Mouse (Mus musculus): ENCODE measurements around the gene Cdc37. TPM values are rescaled to one million over a fixed set of nuclear protein-coding genes. Genes with fewer than 3 reads are reported as not detected.

Cdc37 gene
- polyA plus RNA-seq, 1 experiment from 2014 or later = 165 TPM

- no peaks in the 10 kb centered on the region for H3K27me3 ChIP-seq (replicated peaks; ENCODE audit: insufficient read depth, low read length)
- H3K4me2 ChIP-seq (replicated peaks; ENCODE audit: low read depth, low read length) = no peak overlapping the region
- ATAC-seq (no peak), DNase-seq (ENCODE audit: low spot score) (no peak)
- no peak overlapping the region for H3K27ac ChIP-seq (ENCODE audit: low read length)
- H3K4me1 ChIP-seq (ENCODE audit: insufficient read depth, low read depth, low read length) = no peaks in the 10 kb centered on the region
- H3K9ac ChIP-seq (replicated peaks; ENCODE audit: low read depth) = no peak overlapping the region
- H3K36me3 ChIP-seq (ENCODE audit: insufficient read depth, low read length) = peaks cover 10% of the 10 kb centered on the region
- 87% methylated on average over 8 of the region's 8 CpGs for WGBS
- TF ChIP-seq CTCF (IDR thresholded peaks at IDR 0.05) (no peak), EP300 (IDR thresholded peaks at IDR 0.05) (no peak)
- H3K4me3 ChIP-seq (ENCODE audit: low read depth, low read length) = no peak overlapping the region
- H3K9me3 ChIP-seq (ENCODE audit: low read length) = no peaks in the 10 kb centered on the region
These were observed 34.7 kb downstream of the Cdc37 start for GRCm38 (mm10) chr9:21115105-21115504.

GRCm38 (mm10) chr9:21114190-21114589 is 35.6 kb downstream of the Cdc37 start:
- H3K27me3 ChIP-seq (replicated peaks; ENCODE audit: insufficient read depth, low read length) = no peaks in the 10 kb centered on the region
- H3K4me1 ChIP-seq (ENCODE audit: insufficient read depth, low read depth, low read length) = no peaks in the 10 kb centered on the region
- 79% methylated on average over 7 of the region's 7 CpGs for WGBS
- no peak overlapping the region for H3K27ac ChIP-seq (ENCODE audit: low read length)
- TF ChIP-seq EP300 (IDR thresholded peaks at IDR 0.05) = no peak
- no peak for TF ChIP-seq CTCF (IDR thresholded peaks at IDR 0.05)
- H3K9me3 ChIP-seq (ENCODE audit: low read length) = no peaks in the 10 kb centered on the region
- H3K9ac ChIP-seq (replicated peaks; ENCODE audit: low read depth) = no peak overlapping the region
- H3K4me2 ChIP-seq (replicated peaks; ENCODE audit: low read depth, low read length) = no peak overlapping the region
- peaks cover 10% of the 10 kb centered on the region for H3K36me3 ChIP-seq (ENCODE audit: insufficient read depth, low read length)
- no peak for ATAC-seq
- no peak overlapping the region for H3K4me3 ChIP-seq (ENCODE audit: low read depth, low read length)
- no peak for DNase-seq (ENCODE audit: low spot score)

- DNase-seq (ENCODE audit: low spot score) = no peak
These were observed 36.0 kb downstream of the Cdc37 start for GRCm38 (mm10) chr9:21113751-21114150.

GRCm38 (mm10) chr9:21107607-21108237 is 42.1 kb downstream of the Cdc37 start:
- no peak for TF ChIP-seq CTCF (IDR thresholded peaks at IDR 0.05)
- Histone ChIP-seq H3K36me3 (ENCODE audit: insufficient read depth, low read length) (no peaks in the 10 kb centered on the region), H3K27me3 (replicated peaks; ENCODE audit: insufficient read depth, low read length) (no peaks in the 10 kb centered on the region), H3K4me2 (replicated peaks; ENCODE audit: low read depth, low read length) (no peak overlapping the region), H3K9ac (replicated peaks; ENCODE audit: low read depth) (no peak overlapping the region), H3K27ac (ENCODE audit: low read length) (no peak overlapping the region), H3K4me3 (ENCODE audit: low read depth, low read length) (no peak overlapping the region), H3K9me3 (ENCODE audit: low read length) (no peaks in the 10 kb centered on the region), H3K4me1 (ENCODE audit: insufficient read depth, low read depth, low read length) (no peaks in the 10 kb centered on the region)
- ATAC-seq (no peak), DNase-seq (ENCODE audit: low spot score) (no peak)
- WGBS = 44% methylated on average over 23 of the region's 23 CpGs

More at GRCm38 (mm10) chr9:21113751-21114150, 36.0 kb downstream of the Cdc37 start:
- H3K4me2 ChIP-seq (replicated peaks; ENCODE audit: low read depth, low read length) = no peak overlapping the region
- no peaks in the 10 kb centered on the region for H3K4me1 ChIP-seq (ENCODE audit: insufficient read depth, low read depth, low read length)
- TF ChIP-seq CTCF (IDR thresholded peaks at IDR 0.05) = no peak
- TF ChIP-seq EP300 (IDR thresholded peaks at IDR 0.05) = no peak
- H3K27ac ChIP-seq (ENCODE audit: low read length) = no peak overlapping the region
- no peaks in the 10 kb centered on the region for H3K27me3 ChIP-seq (replicated peaks; ENCODE audit: insufficient read depth, low read length)
- no peaks in the 10 kb centered on the region for H3K9me3 ChIP-seq (ENCODE audit: low read length)
- no peak overlapping the region for H3K4me3 ChIP-seq (ENCODE audit: low read depth, low read length)
- H3K9ac ChIP-seq (replicated peaks; ENCODE audit: low read depth) = no peak overlapping the region
- 88% methylated on average over 6 of the region's 6 CpGs for WGBS
- peaks cover 10% of the 10 kb centered on the region for H3K36me3 ChIP-seq (ENCODE audit: insufficient read depth, low read length)
- ATAC-seq = no peak

GRCm38 (mm10) chr9:21105760-21106564 is 43.8 kb downstream of the Cdc37 start:
- no peaks in the 10 kb centered on the region for H3K27me3 ChIP-seq (replicated peaks; ENCODE audit: insufficient read depth, low read length)
- WGBS = 76% methylated on average over 5 of the region's 5 CpGs
- DNase-seq (ENCODE audit: low spot score) = no peak
- ATAC-seq = no peak
- H3K27ac ChIP-seq (ENCODE audit: low read length) = no peak overlapping the region
- TF ChIP-seq CTCF (IDR thresholded peaks at IDR 0.05) = no peak
- no peak for TF ChIP-seq EP300 (IDR thresholded peaks at IDR 0.05)
- no peaks in the 10 kb centered on the region for H3K9me3 ChIP-seq (ENCODE audit: low read length)
- no peak overlapping the region for H3K4me3 ChIP-seq (ENCODE audit: low read depth, low read length)
- no peak overlapping the region for H3K9ac ChIP-seq (replicated peaks; ENCODE audit: low read depth)
- no peak overlapping the region for H3K4me2 ChIP-seq (replicated peaks; ENCODE audit: low read depth, low read length)
- H3K4me1 ChIP-seq (ENCODE audit: insufficient read depth, low read depth, low read length) = no peaks in the 10 kb centered on the region
- H3K36me3 ChIP-seq (ENCODE audit: insufficient read depth, low read length) = no peaks in the 10 kb centered on the region

GRCm38 (mm10) chr9:21104814-21105213 is 45.0 kb downstream of the Cdc37 start:
- H3K4me3 ChIP-seq (ENCODE audit: low read depth, low read length) = no peak overlapping the region

More at GRCm38 (mm10) chr9:21104814-21105213, 45.0 kb downstream of the Cdc37 start:
- 89% methylated on average over 6 of the region's 6 CpGs for WGBS
- H3K36me3 ChIP-seq (ENCODE audit: insufficient read depth, low read length) = no peaks in the 10 kb centered on the region
- no peak overlapping the region for H3K27ac ChIP-seq (ENCODE audit: low read length)
- ATAC-seq (no peak), DNase-seq (ENCODE audit: low spot score) (no peak)
- no peak overlapping the region for H3K4me2 ChIP-seq (replicated peaks; ENCODE audit: low read depth, low read length)
- no peaks in the 10 kb centered on the region for H3K27me3 ChIP-seq (replicated peaks; ENCODE audit: insufficient read depth, low read length)
- H3K4me1 ChIP-seq (ENCODE audit: insufficient read depth, low read depth, low read length) = no peaks in the 10 kb centered on the region
- H3K9ac ChIP-seq (replicated peaks; ENCODE audit: low read depth) = no peak overlapping the region
- no peaks in the 10 kb centered on the region for H3K9me3 ChIP-seq (ENCODE audit: low read length)
- TF ChIP-seq CTCF (IDR thresholded peaks at IDR 0.05) (no peak), EP300 (IDR thresholded peaks at IDR 0.05) (no peak)
